Comparison of ENCODE assay signal across 13 mouse cellular contexts in genomic region chr8:119436331-119436730, GRCm38 (mm10). TPM values are rescaled to one million over a fixed set of nuclear protein-coding genes. Genes with fewer than 3 reads are reported as not detected.
A peak's percentile ranks its signal among the peaks of the same experiment; 100 is the strongest.
DNase-seq lines count a peak whose midpoint lies in the region; ATAC-seq and TF ChIP-seq lines count a peak whose summit lies in the region.
"Had no signal": no experiment of that assay in that cellular context is flagged by ENCODE, and none has a peak within 500 bp of the region (broad histone marks: within the 10 kb centered on the region; RNA-seq: fewer than 3 reads in every experiment).

No protein-coding gene starts in this region.

- peaks cover 34% of the 10 kb centered on the region for H3K4me1 ChIP-seq in liver, embryonic 12.5 days
- peaks cover 43% of the 10 kb centered on the region for H3K4me1 ChIP-seq in midbrain, embryonic 10.5 days
- H3K4me1 ChIP-seq: midbrain, embryonic 15.5 days had no signal

- H3K9me3 ChIP-seq in liver, embryonic 12.5 days (replicated peaks), result no peaks in the 10 kb centered on the region
- H3K9me3 ChIP-seq in midbrain, embryonic 10.5 days (replicated peaks), result no peaks in the 10 kb centered on the region
- H3K9me3 ChIP-seq: hindbrain, embryonic 10.5 days; midbrain, embryonic 15.5 days; neural tube, embryonic 12.5 days had no signal

- no peak for ATAC-seq in liver, embryonic 12.5 days
- ATAC-seq: midbrain, embryonic 15.5 days had no signal

- H3K9ac ChIP-seq in liver, embryonic 12.5 days, result no peak overlapping the region
- H3K9ac ChIP-seq: midbrain, embryonic 15.5 days; neural tube, embryonic 12.5 days had no signal

- H3K4me3 ChIP-seq in gastrocnemius, adult 2 months, result peak overlapping the region; percentile 78
- no peak overlapping the region for H3K4me3 ChIP-seq in liver, embryonic 12.5 days
- no peak overlapping the region for H3K4me3 ChIP-seq in midbrain, embryonic 10.5 days
- H3K4me3 ChIP-seq: hindbrain, embryonic 10.5 days; midbrain, embryonic 15.5 days; neural tube, embryonic 12.5 days had no signal

- peak overlapping the region; percentile 92 for H3K27ac ChIP-seq in gastrocnemius, adult 2 months
- H3K27ac ChIP-seq in liver, embryonic 12.5 days, result peak overlapping the region; percentile 2; the same call in 1 of the 2 replicates
- H3K27ac ChIP-seq in midbrain, embryonic 10.5 days (replicated peaks), result no peak overlapping the region
- H3K27ac ChIP-seq: midbrain, embryonic 15.5 days; neural tube, embryonic 12.5 days had no signal

- intact Hi-C loops in gastrocnemius, adult 2 months (cut with DNase I), result loop anchor here (5.0 kb wide), 1 partner anchor 39 kb away; no protein-coding TSS in a partner anchor
- intact Hi-C loops in gastrocnemius, postnatal 36 days (cut with DNase I), result no loop called here

- WGBS in liver, embryonic 12.5 days (ENCODE audit: insufficient replicate concordance), result 61% methylated on average over 10 of the region's 10 CpGs
- 90% methylated on average over 10 of the region's 10 CpGs for WGBS in midbrain, embryonic 10.5 days

- no peak for TF ChIP-seq CTCF in gastrocnemius, adult 2 months (IDR thresholded peaks at IDR 0.05)

- peak overlapping the region; percentile 50 for H3K4me2 ChIP-seq in liver, embryonic 12.5 days
- H3K4me2 ChIP-seq: midbrain, embryonic 15.5 days; neural tube, embryonic 12.5 days had no signal

- DNase-seq in gastrocnemius, adult 2 months, result no peak
- no peak for DNase-seq in gastrocnemius, postnatal 36 days
- DNase-seq in kidney, postnatal 14 days, result peak; percentile 2
- no peak for DNase-seq in kidney, postnatal 4 days
- peak; percentile 8 for DNase-seq in naive thymus-derived CD4-positive, alpha-beta T cell, adult 2 months (ENCODE audit: low read depth)
- no peak for DNase-seq in MN1 (ENCODE audit: low spot score)
- DNase-seq in midbrain, embryonic 10.5 days (ENCODE audit: low spot score), result no peak
- DNase-seq: cerebellum, postnatal 10 days had no signal

- H3K27me3 ChIP-seq in liver, embryonic 12.5 days (replicated peaks), result no peaks in the 10 kb centered on the region
- peaks cover 16% of the 10 kb centered on the region; the same call in 1 of the 2 replicates for H3K27me3 ChIP-seq in midbrain, embryonic 10.5 days (ENCODE audit: low read depth, poor library complexity, severe bottlenecking)
- H3K27me3 ChIP-seq: midbrain, embryonic 15.5 days; neural tube, embryonic 12.5 days had no signal

- H3K36me3 ChIP-seq in liver, embryonic 12.5 days, result no peaks in the 10 kb centered on the region
- no peaks in the 10 kb centered on the region for H3K36me3 ChIP-seq in midbrain, embryonic 10.5 days
- H3K36me3 ChIP-seq: hindbrain, embryonic 10.5 days; midbrain, embryonic 15.5 days; neural tube, embryonic 12.5 days had no signal

RNA-seq across cellular contexts. Expression of gene Osgin1, which starts 2.4 kb away (rescaled TPM):
- 10 to 100 TPM in 1 of 2 experiments, 1 to 10 TPM in 1; 9.3 to 19.7 TPM for total RNA-seq in gastrocnemius, adult 2 months (2021)
- 10 to 100 TPM; 15.1 to 17.3 TPM for total RNA-seq in gastrocnemius, postnatal 36 days (2021)
- 13.3 and 13.6 TPM in 2 replicates for polyA plus RNA-seq in liver, embryonic 12.5 days (2016; fragmentation: Nextera tagmentation; extraction: Ambion mirVana)
- 0.21 and 0.23 TPM in 2 replicates for polyA plus RNA-seq in midbrain, embryonic 10.5 days (2016; fragmentation: Nextera tagmentation; extraction: Ambion mirVana)

RNA-seq across cellular contexts. Expression of gene Necab2, which starts 10.2 kb away (rescaled TPM):
- not detected for total RNA-seq in gastrocnemius, adult 2 months (2021)
- under 1 TPM in 1 of 2 experiments, not detected in 1; 0.52 TPM for total RNA-seq in gastrocnemius, postnatal 36 days (2021)
- polyA plus RNA-seq in liver, embryonic 12.5 days (2016; fragmentation: Nextera tagmentation; extraction: Ambion mirVana), result 0.23 and 0.25 TPM in 2 replicates
- polyA plus RNA-seq in midbrain, embryonic 10.5 days (2016; fragmentation: Nextera tagmentation; extraction: Ambion mirVana), result 16.3 and 17.0 TPM in 2 replicates
- polyA plus RNA-seq: inflammation-experienced regulatory T-cells, adult 6 months had no signal

RNA-seq across cellular contexts. Expression of gene Mlycd, which starts 41.7 kb away (rescaled TPM):
- total RNA-seq in gastrocnemius, adult 2 months (2021), result 100 to 1,000 TPM in 1 of 2 experiments, 10 to 100 TPM in 1; 78.9 to 103 TPM
- total RNA-seq in gastrocnemius, postnatal 36 days (2021), result 100 to 1,000 TPM in 1 of 2 experiments, 10 to 100 TPM in 1; 73.5 to 114 TPM
- 11.7 TPM in 2 replicates for polyA plus RNA-seq in liver, embryonic 12.5 days (2016; fragmentation: Nextera tagmentation; extraction: Ambion mirVana)
- 10.9 and 11.4 TPM in 2 replicates for polyA plus RNA-seq in midbrain, embryonic 10.5 days (2016; fragmentation: Nextera tagmentation; extraction: Ambion mirVana)

Comparison
In these comparisons a context has a peak if more than half of its experiments do, and no peak if none do; other contexts are left out.
1. DNase-seq: peak in kidney, postnatal 14 days (single experiment) and naive thymus-derived CD4-positive, alpha-beta T cell, adult 2 months (single experiment); none in gastrocnemius, adult 2 months (single experiment), gastrocnemius, postnatal 36 days (0 of 2), kidney, postnatal 4 days (0 of 2), MN1 (single experiment) and midbrain, embryonic 10.5 days (single experiment).